Comparison of ENCODE assay signal across 14 mouse cellular contexts in the genomic region with DNA sequence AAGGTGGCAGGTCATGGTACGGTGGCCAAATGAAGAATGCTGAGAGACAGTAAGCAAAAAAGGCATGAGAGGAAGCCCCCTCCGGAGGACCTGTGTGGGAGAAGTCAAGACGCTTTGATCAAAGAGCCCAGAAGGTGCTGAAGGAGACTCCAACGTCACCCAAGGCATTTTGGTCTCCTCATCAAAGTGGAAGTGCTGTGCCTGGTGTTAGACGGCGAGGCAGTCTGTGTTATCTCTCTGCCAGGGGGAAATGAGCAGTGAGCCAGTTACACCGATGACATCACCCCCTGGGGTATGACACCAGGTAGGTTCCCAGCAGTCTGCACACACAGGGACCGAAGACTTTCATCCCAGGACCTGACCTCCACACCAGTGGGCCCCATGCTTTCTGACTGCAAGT. TPM values are rescaled to one million over a fixed set of nuclear protein-coding genes. Genes with fewer than 3 reads are reported as not detected.
A peak's percentile ranks its signal among the peaks of the same experiment; 100 is the strongest.
DNase-seq lines count a peak whose midpoint lies in the region; ATAC-seq and TF ChIP-seq lines count a peak whose summit lies in the region.
"Had no signal": no experiment of that assay in that cellular context is flagged by ENCODE, and none has a peak within 500 bp of the region (broad histone marks: within the 10 kb centered on the region; RNA-seq: fewer than 3 reads in every experiment).

No protein-coding gene starts in this region.

- H3K9ac ChIP-seq in heart, embryonic 14.5 days (ENCODE audit: low read length), result peak overlapping the region; percentile 21
- no peak overlapping the region for H3K9ac ChIP-seq in midbrain, postnatal 0 days (replicated peaks; ENCODE audit: low read length, poor library complexity, severe bottlenecking)

- H3K9me3 ChIP-seq in heart, embryonic 14.5 days (ENCODE audit: control insufficient read depth, low read length), result no peaks in the 10 kb centered on the region
- H3K9me3 ChIP-seq in midbrain, postnatal 0 days (ENCODE audit: low read length), result no peaks in the 10 kb centered on the region

- peaks cover 44 to 46% of the 10 kb centered on the region in 2 experiments for H3K4me1 ChIP-seq in heart, embryonic 14.5 days (ENCODE audit: control insufficient read depth in 2 of 2, insufficient read depth in 2 of 2, low read length in 2 of 2)
- H3K4me1 ChIP-seq in brown adipose tissue, adult 24 weeks (ENCODE audit: control insufficient read depth, insufficient read depth, insufficient read length, low read length), result peaks cover 33% of the 10 kb centered on the region
- 0 out of 2 replicates have a peak, but pooled peaks cover 4% of the 10 kb centered on the region for H3K4me1 ChIP-seq in midbrain, postnatal 0 days (ENCODE audit: insufficient read depth, low read length)

- TF ChIP-seq CTCF in midbrain, postnatal 0 days (IDR thresholded peaks at IDR 0.05), result no peak

- H3K27ac ChIP-seq in heart, embryonic 14.5 days (replicated peaks in 1 of 2; ENCODE audit: control insufficient read depth in 1 of 2, insufficient read depth in 1 of 2, low read depth in 2 of 2, low read length in 2 of 2), result no peak overlapping the region; a peak in 1 of 4 replicates
- 0 out of 2 replicates have a peak overlapping the region, but pooled peaks have one; percentile 4 for H3K27ac ChIP-seq in brown adipose tissue, adult 24 weeks (replicated peaks; ENCODE audit: low read depth, low read length)
- H3K27ac ChIP-seq in midbrain, postnatal 0 days (ENCODE audit: low read depth, low read length), result no peak overlapping the region
- H3K27ac ChIP-seq: kidney, postnatal 0 days had no signal

- no peaks in the 10 kb centered on the region for H3K27me3 ChIP-seq in heart, embryonic 14.5 days (ENCODE audit: control insufficient read depth, insufficient read depth, low read length)
- no peaks in the 10 kb centered on the region for H3K27me3 ChIP-seq in midbrain, postnatal 0 days (ENCODE audit: insufficient read depth, low read length)

- no peak for DNase-seq in heart, postnatal 25 days (ENCODE audit: low spot score)
- DNase-seq in midbrain, postnatal 0 days (ENCODE audit: low spot score), result no peak
- DNase-seq in left cerebral cortex, postnatal 10 days (ENCODE audit: extremely low spot score in 1 of 2, low spot score in 2 of 2), result no peak
- DNase-seq in lung, postnatal 25 days (ENCODE audit: low spot score), result no peak
- DNase-seq: adrenal gland, adult 8-10 months; gastrocnemius, postnatal 36 days; left cerebral cortex, postnatal 4 days had no signal

- peak overlapping the region; percentile 44 for H3K4me2 ChIP-seq in heart, embryonic 14.5 days (ENCODE audit: low read length)
- no peak overlapping the region for H3K4me2 ChIP-seq in midbrain, postnatal 0 days (ENCODE audit: low read depth, low read length, poor library complexity, severe bottlenecking)

- intact Hi-C loops in heart, postnatal 25 days (cut with DNase I), result no loop called here
- intact Hi-C loops in left cerebral cortex, postnatal 10 days (cut with DNase I), result no loop called here

- WGBS in heart, embryonic 14.5 days, result 13% methylated on average over 8 of the region's 8 CpGs
- 71% methylated on average over 8 of the region's 8 CpGs for WGBS in midbrain, postnatal 0 days

- no peak overlapping the region for H3K4me3 ChIP-seq in heart, embryonic 14.5 days (ENCODE audit: control insufficient read depth in 1 of 2, insufficient read depth in 1 of 2, low read depth in 1 of 2, low read length in 2 of 2)
- no peak overlapping the region for H3K4me3 ChIP-seq in brown adipose tissue, adult 24 weeks (ENCODE audit: insufficient read depth, low read depth, low read length)
- no peak overlapping the region for H3K4me3 ChIP-seq in midbrain, postnatal 0 days (ENCODE audit: low read depth, low read length)
- H3K4me3 ChIP-seq: erythroblast, embryonic 14.5 days; myocyte had no signal

- no peaks in the 10 kb centered on the region for H3K36me3 ChIP-seq in heart, embryonic 14.5 days (ENCODE audit: control insufficient read depth, insufficient read depth, low read length)
- H3K36me3 ChIP-seq in midbrain, postnatal 0 days (ENCODE audit: insufficient read depth, low read length), result no peaks in the 10 kb centered on the region

- no peak for ATAC-seq in heart, embryonic 14.5 days (ENCODE audit: insufficient number of reproducible peaks, insufficient read depth, low FRiP score, low read depth)
- ATAC-seq in CD4-positive, CD25-positive, alpha-beta regulatory T cell, adult 4 months, result peak; percentile 75
- ATAC-seq in neutrophil, adult 5-6 weeks (ENCODE audit: extremely low read depth, insufficient number of reproducible peaks, low FRiP score, poor library complexity, severe bottlenecking), result peak; percentile 20
- ATAC-seq in midbrain, postnatal 0 days (ENCODE audit: low FRiP score), result no peak

RNA-seq across cellular contexts. Expression of gene Itpk1, which starts 52.3 kb away (rescaled TPM):
- 3.7 and 4.2 TPM in 2 replicates for polyA plus RNA-seq in heart, embryonic 14.5 days (2014; fragmentation: Nextera tagmentation; extraction: Ambion mirVana)
- 1 to 10 TPM; 8.3 to 8.9 TPM for total RNA-seq in heart, postnatal 25 days (2021)
- polyA plus RNA-seq in CD4-positive, CD25-positive, alpha-beta regulatory T cell, adult 4 months (2017; shearing (Covaris generic)), result 10 to 100 TPM; 16.3 to 20.8 TPM
- 65.8 and 126 TPM in 2 replicates for polyA plus RNA-seq in brown adipose tissue, adult 24 weeks (2012; ENCODE audit: insufficient read depth, insufficient read length, missing spikeins)
- 14.0 and 18.7 TPM in 2 replicates for total RNA-seq in neutrophil, adult 5-6 weeks (2017)
- 56.0 and 66.6 TPM in 2 replicates for total RNA-seq in midbrain, postnatal 0 days (2014; rRNA removed)
- 39.0 and 40.3 TPM in 2 replicates for polyA plus RNA-seq in midbrain, postnatal 0 days (2015; fragmentation: Nextera tagmentation; extraction: Ambion mirVana)
- total RNA-seq in left cerebral cortex, postnatal 10 days (2021), result 10 to 100 TPM; 90.5 to 90.8 TPM

Comparison
In these comparisons a context has a peak if more than half of its experiments do, and no peak if none do; other contexts are left out.
1. ATAC-seq: peak in CD4-positive, CD25-positive, alpha-beta regulatory T cell, adult 4 months (single experiment) and neutrophil, adult 5-6 weeks (single experiment); none in heart, embryonic 14.5 days (single experiment) and midbrain, postnatal 0 days (single experiment).